Mouse (Mus musculus) bone marrow macrophage, adult 2 months (primary cell): Measurements from ENCODE around the gene Stkld1. TPM values are rescaled to one million over a fixed set of nuclear protein-coding genes. Genes with fewer than 3 reads are reported as not detected.
A peak's percentile ranks its signal among the peaks of the same experiment; 100 is the strongest.

Experiments used
- H3K27ac ChIP-seq: 2 replicates; pipeline ENCODE4 v1.5.1; 2012; ENCODE audit warnings: low read depth, low read length; ENCODE audit not compliant: insufficient read depth
- H3K4me1 ChIP-seq: 2 replicates; pipeline ENCODE4 v1.6.1; 2012; ENCODE audit warnings: low read length; ENCODE audit not compliant: control insufficient read depth, insufficient read depth
- H3K4me3 ChIP-seq: 2 replicates; pipeline ENCODE4 v1.5.1; 2012; ENCODE audit warnings: mild to moderate bottlenecking, low read length, moderate library complexity; ENCODE audit not compliant: insufficient read depth
- CTCF ChIP-seq: IDR thresholded peaks from 2 replicates; pipeline ENCODE4 v1.5.1; 2012; ENCODE audit warnings: low read depth, mild to moderate bottlenecking, low read length, moderate library complexity
- POLR2A ChIP-seq: IDR thresholded peaks from 2 replicates; pipeline ENCODE4 v1.6.1; 2012; ENCODE audit warnings: mild to moderate bottlenecking, low read depth, low read length, borderline replicate concordance
- polyA plus RNA-seq: library from polyadenylated mRNA; stranded (reverse); fragments of >200 nt; gene quantifications from 2 replicates; pipeline ENCODE4 v1.2.4, GENCODE M21; 2012; ENCODE audit not compliant: missing spikeins, insufficient read depth, insufficient read length

Gene Stkld1
- polyA plus RNA-seq, 1 experiment, result 2.5 TPM

GRCm38 (mm10) chr2:26960756-26961155 lies 26.9 kb downstream of the Stkld1 start:
- H3K4me1 ChIP-seq, result peaks cover 22% of the 10 kb centered on the region
- peak; percentile 33; the same call in 1 of the 2 replicates for TF ChIP-seq CTCF
- no peak for TF ChIP-seq POLR2A
- H3K4me3 ChIP-seq, result no peak overlapping the region
- H3K27ac ChIP-seq, result no peak overlapping the region

DNA sequence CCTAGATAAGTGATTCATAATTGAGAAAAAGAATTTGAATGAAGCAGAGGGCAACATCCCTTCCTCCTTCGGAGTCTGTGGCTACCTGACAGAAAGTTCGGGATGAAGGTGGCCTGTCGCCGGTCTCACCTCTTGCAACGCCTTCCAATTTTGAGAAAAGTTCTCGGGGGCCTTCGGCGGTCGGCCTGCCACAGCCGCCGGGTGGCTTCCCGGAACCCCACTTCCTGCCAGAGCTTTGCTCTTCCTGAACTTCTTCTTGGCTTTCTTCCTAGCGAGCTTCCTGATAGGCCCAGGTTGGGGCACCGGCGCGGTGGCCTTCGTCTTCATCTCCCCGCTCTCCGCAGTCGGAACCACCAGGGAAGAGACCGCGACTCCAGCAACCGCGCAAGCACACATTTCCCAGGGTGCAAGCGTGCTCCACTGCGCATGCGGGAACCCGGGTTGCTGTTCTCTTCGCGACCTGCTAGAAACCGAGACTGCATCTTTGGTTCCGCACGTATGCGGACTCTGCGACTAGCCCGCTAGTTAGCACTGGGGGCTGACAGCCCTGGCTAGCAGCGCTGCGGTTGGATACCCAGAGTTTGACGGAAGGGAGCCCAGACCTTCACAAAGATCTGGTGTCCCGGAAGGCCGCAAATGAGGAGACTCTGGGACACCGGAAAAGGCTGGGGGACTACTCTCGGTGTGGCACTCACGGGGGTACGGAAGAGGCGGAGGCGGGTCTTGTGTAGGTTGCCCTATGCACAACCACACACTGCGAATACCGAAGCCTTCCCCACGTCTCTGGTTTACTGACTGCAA lies 30.3 kb downstream of the Stkld1 start, which contains the start of gene Rexo4:
Gene Rexo4 (minus strand): TSS at position 464 of the 801 bp plus-strand sequence.
- Histone ChIP-seq H3K4me3 (peak within 1 kb of the TSS; percentile 95), H3K4me1 (peaks cover 22% of the 10 kb centered on the region), H3K27ac (peak within 1 kb of the TSS; percentile 96)
- TF ChIP-seq CTCF (no peak), POLR2A (no peak)

- Histone ChIP-seq H3K4me1 (peaks cover 22% of the 10 kb centered on the region), H3K27ac (peak overlapping the region; percentile 96; the same call in 1 of the 2 replicates), H3K4me3 (peak overlapping the region; percentile 95)
- TF ChIP-seq CTCF, result no peak
- TF ChIP-seq POLR2A, result no peak
These were observed 31.0 kb downstream of the Stkld1 start for GRCm38 (mm10) chr2:26964724-26965370.

- H3K27ac ChIP-seq, result no peak overlapping the region
- TF ChIP-seq CTCF (no peak), POLR2A (no peak)
- H3K4me1 ChIP-seq, result peaks cover 11% of the 10 kb centered on the region
- no peak overlapping the region for H3K4me3 ChIP-seq
These were observed 33.4 kb downstream of the Stkld1 start for GRCm38 (mm10) chr2:26967262-26967661.

DNA sequence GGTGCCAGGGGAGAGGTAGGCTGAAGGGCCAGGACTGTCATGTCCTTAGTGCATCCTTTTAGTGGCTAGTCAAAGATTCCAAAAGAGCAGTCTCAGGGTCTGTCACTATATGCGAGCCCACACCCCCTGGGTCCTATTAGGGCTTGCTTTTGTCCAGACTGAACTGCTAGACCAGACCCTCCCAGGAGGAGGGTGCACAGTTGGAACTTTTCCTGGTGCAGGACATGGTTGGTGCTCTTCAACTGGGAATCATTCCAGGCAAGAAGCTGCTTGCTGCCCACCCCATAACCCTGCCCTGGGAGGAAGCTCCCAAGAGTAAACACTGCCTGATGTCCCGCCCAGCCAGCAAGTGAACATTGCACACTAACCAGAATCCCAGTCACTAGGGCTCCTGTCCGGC lies 39.3 kb downstream of the Stkld1 start, which contains the start of gene Adamts13:
Gene Adamts13 (plus strand): TSS at position 301 of the 400 bp plus-strand sequence.
- TF ChIP-seq POLR2A, result no peak
- no peak for TF ChIP-seq CTCF
- Histone ChIP-seq H3K27ac (peak within 1 kb of the TSS; percentile 74), H3K4me3 (no peak within 1 kb of the TSS), H3K4me1 (peaks cover 25% of the 10 kb centered on the region)

DNA sequence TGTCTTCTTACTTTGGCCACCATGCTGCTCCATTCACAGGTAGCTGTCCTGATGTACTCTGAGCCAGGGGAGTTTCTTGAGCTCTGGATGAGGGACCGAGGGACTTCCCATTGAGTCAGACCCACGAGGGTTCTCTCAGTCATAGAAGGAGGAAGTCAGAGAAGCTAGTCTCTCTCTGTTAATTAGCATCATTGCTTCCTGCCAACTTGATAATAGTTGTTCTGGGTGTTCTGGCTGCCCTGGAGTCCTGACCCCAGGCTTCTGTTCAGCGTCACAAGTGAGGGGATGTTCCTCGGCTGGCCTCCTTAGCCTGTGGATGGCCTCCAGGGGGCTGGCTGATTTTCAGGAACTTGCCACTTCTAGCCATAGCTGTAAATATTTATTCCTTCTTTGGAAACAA lies 40.1 kb downstream of the Stkld1 start:
- Histone ChIP-seq H3K4me1 (peaks cover 25% of the 10 kb centered on the region), H3K27ac (peak overlapping the region; percentile 74), H3K4me3 (no peak overlapping the region)
- TF ChIP-seq CTCF (no peak), POLR2A (no peak)

DNA sequence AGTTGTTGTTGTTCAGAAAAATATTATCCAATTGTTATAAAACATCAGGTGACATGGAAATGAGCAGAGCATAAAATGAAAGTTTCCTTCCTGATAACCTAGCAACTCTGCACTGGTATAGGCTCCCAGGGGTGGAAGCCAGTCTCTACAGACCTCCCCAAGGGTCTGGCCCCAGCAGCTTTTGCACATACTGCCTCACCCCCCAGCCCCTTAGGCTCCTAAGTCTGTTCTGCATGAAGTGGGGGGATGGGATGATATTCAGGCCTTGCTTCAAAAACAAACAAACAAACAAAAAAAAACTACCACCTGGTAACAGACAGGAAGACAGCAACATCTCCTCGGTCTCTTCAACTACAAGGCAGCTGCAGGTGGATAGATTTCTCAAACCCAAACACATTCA lies 46.5 kb downstream of the Stkld1 start:
- peaks cover 11% of the 10 kb centered on the region for H3K4me1 ChIP-seq
- H3K27ac ChIP-seq, result no peak overlapping the region
- TF ChIP-seq CTCF (no peak), POLR2A (no peak)
- no peak overlapping the region for H3K4me3 ChIP-seq

GRCm38 (mm10) chr2:26984179-26984578 lies 50.3 kb downstream of the Stkld1 start:
- H3K4me1 ChIP-seq, result peaks cover 10% of the 10 kb centered on the region
- TF ChIP-seq CTCF, result no peak
- TF ChIP-seq POLR2A, result no peak
- H3K4me3 ChIP-seq, result no peak overlapping the region
- no peak overlapping the region for H3K27ac ChIP-seq

DNA sequence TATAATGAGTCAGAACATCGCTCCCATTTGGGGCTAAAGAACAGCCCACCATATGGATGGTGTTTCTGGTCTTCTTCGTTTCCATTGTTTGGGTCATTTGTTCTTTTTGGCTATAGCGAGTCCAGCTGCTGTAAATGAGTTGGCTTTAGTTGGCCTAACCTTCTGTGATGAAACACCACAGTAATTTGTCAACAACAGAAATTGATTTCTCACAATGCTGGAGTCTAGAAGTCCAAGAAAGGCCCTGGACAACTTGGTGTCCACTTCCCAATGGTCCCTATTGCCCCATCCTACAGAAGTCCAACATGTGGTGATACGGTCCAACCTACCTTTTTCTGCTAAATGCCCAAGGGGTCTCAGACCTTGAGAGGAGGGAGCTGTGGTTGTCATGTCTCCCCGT lies 50.8 kb downstream of the Stkld1 start:
- TF ChIP-seq POLR2A, result no peak

GRCm38 (mm10) chr2:26993936-26994335 lies 60.1 kb downstream of the Stkld1 start:
- Histone ChIP-seq H3K27ac (no peak overlapping the region), H3K4me1 (no peaks in the 10 kb centered on the region), H3K4me3 (no peak overlapping the region)
- TF ChIP-seq CTCF, result no peak
- no peak for TF ChIP-seq POLR2A

More for the DNA sequence above, 50.8 kb downstream of the Stkld1 start:
- Histone ChIP-seq H3K4me3 (no peak overlapping the region), H3K27ac (no peak overlapping the region), H3K4me1 (peaks cover 10% of the 10 kb centered on the region)
